Mouse (Mus musculus) layer of hippocampus, adult 8-10 months (tissue): ENCODE results near the gene Timm50. TPM values are rescaled to one million over a fixed set of nuclear protein-coding genes. Genes with fewer than 3 reads are reported as not detected.
A peak's percentile ranks its signal among the peaks of the same experiment; 100 is the strongest.

Experiments
- DNase-seq, 2 experiments: peaks; one replicate each; pipeline ENCODE4 v3.0.0; 2022; ENCODE audit warnings: low spot score in 2 of 2
- total RNA-seq, 4 experiments: library from RNA; stranded (reverse); gene quantifications; 2 replicates each; pipeline ENCODE4 v1.2.4; 2022

Timm50 gene
- 10 to 100 TPM; 41.2 to 54.2 (median 46.0) TPM for total RNA-seq

DNA sequence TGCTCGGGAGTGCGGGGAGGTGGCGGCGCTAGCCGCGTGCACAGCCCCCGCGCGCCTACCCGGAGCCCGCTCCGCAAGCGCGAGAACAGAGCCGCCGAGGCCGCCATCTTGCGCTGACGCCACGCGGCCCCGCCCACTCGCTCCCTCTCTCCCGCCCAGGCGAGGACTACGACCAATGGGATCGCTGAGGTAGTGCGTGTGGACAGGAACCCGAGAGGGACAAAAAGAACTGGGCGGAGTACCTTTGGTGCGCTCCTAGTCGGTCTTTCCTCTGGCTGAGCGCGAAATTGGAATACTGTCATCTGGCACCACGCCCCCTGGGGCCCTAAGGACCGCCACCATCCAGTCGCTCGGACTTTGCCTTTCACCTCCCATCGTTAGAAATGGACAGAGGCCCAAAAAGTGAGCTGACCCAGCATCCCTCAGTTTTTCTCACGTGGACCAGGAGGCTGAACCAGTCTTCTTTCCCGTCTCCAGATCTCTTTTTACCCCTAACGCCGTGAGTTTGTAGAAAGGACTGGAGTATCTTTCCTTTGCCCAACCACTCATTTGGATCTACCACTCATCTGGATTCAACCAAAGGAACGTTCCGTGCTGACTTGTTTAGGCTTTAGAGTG lies at the start of gene Timm50:
Timm50 (minus strand) TSS at position 147 of the 618 bp plus-strand sequence.
- peak; percentile 97 to 98 for DNase-seq

DNA sequence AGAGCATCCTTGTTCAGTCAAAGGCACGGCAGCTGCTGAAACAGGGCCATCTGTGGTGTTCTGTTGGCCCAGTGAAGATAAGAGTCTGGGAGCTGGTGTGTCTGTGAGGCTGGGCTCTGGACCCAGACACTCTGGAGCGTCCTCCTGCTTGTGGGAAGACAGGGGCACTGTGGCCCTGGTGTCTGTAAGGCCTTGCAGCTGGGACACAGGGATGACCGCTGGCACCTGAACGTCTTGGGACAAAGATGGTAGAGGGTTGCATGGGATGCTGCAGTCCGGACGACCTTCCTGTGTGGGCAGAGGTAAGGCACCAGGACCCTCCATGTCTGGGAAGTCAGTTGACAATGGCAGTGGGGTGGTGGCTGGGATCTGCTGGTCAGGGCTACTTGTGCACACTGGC lies 48.4 kb upstream of the Timm50 start:
- no peak for DNase-seq

DNA sequence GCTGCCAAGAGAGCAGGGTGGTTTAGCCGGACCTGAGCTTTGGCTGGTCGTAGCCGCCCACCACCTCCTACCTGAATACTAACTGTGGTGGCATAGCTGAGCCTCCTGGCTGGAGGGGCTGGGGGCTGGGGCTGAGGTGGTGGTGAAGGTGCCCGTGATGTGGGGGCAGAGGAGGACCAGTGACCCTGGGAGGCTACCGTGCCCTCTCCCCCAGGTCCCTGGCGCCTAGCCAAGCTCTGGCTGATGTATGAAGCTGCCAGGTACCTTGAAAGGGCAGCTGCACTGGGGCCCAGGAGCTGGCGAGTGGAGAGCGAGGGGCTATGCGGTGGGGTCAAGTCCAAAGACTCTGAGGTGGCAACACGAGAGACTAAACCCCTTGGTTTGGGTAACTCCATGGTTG lies 48.0 kb upstream of the Timm50 start:
- no peak for DNase-seq

DNA sequence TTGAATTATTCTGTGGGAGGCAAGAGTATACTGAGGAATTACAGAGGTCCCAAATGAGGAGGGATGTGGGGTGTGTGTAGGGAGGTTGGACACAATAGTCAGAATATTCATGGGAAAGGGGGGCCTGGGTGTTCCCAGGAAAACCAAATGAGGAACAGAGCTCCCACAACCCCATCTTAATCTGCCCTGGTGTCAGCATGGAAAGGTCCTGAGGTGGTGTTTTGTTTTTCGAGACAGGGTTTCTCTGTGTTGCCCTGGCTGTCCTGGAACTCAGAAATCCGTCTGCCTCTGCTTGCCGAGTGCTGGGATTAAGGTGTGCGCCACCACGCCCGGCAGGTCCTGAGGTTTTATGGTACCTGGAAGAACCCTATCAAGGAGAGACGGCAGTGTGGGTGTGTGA lies 46.6 kb upstream of the Timm50 start:
- no peak for DNase-seq

DNA sequence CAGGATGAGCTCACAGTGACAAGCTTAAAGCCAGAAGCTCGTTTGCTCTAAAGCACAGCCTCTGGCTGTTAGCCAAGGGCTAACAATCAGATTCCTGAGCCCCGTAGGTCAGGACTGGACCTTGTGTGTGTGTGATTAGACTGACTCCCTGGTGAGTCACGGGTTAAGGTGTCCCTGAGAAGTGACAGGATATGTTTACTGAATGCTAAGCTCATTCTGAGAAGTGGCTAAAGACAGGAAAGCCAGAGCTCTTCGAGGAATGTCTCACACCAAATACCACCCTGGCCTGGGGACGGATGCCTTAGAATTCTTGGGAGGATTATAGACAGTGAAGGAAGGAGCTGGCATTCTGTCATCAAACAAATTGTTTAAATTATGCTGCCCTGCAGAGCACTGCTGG lies 46.1 kb upstream of the Timm50 start:
- DNase-seq: no peak

DNA sequence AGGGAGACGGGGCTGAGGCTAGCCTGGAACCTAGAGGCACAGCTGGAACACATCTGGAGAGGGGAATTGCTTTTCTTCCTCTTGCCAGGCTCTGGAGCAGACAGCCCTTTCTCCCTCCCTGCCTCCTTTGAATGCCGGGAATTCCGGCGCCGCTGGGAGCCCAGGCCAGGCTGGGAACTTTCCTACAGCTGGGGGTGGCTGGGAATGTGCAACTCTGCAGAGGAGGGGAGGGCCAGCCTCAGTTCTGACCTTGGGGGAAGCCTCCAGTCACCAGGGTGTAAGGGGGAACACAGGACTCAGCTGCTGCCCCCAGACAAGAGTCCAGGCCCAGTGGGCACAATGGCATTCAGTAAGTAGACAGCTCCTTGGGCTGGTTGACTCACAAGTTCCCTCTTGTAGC lies 45.1 kb upstream of the Timm50 start:
- DNase-seq: no peak

DNA sequence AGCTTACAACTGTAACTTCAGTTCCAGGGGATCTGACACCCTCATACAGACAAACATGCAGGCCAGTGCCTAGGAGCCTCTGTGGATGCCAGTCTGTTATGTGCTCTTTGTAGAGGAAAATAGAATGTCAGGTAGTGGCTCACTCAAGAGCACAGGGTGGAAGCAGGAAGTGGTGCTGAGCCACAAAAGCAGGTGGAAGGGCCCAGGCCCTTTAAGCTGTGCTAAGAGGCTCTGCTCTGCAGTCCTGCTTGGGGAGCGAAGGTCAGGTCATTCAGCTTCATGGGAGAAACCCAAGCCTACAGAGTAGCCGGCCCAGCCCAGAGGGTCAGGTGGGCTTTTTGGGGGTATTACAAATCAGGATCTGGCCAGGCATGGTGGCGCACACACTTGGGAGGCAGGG lies 43.3 kb upstream of the Timm50 start:
- no peak for DNase-seq

DNA sequence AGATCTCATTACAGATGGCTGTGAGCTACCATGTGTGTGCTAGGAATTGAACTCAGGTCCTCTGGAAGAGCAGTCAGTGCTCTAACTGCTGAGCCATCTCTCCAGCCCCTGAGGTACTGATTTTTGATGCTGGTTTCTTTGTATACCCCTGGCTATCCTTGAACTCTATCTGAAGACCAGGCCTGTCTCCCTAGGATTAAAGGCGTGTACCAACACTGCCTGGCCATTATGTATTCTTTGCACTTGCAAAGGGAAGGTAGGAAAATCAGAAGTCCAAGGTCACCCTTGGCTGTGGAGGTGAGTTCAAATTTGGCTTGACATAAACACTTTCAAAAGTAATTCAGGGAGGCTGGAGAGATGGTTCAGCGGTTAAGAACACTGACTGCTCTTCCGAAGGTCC lies 42.7 kb upstream of the Timm50 start:
- DNase-seq: no peak

DNA sequence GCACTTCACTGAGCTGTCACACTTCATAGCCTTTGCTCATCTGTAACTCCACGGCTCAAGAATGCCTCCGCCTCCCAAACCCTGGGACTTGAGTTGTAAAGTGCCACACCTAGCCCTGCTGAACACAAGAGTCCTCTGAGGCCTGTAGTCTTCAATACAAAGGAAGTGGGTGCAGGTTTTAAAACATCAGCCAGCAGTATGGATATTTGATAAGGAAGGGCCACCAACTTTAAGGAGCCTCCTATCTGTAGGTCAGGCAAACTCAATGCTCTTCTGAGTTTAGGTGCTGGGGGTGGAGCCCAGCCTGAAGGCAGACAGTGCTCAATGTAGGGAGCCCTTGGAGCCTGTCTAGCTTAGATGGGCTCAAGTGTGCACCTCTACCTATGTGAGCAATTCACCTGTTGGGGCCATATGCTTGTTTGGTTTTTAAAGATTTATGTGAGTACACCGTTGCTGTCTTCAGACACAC lies 42.3 kb upstream of the Timm50 start:
- DNase-seq: no peak

DNA sequence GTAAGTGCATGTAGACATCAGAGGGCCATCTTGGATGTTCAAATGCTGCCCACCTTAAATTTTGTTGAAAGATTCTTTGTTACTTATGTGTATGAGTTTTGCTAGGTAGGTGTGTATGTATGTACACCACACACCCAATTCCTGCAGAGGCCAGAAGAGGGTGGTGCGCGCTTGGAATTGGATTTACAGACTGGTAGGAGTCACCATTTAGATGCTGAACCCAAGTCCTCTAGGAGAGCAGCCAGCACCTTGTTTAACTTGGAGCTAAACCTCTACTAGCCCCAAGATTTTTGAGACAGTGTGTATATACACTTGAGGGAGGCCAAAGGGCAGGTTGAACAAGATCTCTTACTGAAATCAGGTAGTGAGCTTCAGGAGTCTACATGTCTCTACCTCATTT lies 41.4 kb upstream of the Timm50 start:
- DNase-seq: no peak

DNA sequence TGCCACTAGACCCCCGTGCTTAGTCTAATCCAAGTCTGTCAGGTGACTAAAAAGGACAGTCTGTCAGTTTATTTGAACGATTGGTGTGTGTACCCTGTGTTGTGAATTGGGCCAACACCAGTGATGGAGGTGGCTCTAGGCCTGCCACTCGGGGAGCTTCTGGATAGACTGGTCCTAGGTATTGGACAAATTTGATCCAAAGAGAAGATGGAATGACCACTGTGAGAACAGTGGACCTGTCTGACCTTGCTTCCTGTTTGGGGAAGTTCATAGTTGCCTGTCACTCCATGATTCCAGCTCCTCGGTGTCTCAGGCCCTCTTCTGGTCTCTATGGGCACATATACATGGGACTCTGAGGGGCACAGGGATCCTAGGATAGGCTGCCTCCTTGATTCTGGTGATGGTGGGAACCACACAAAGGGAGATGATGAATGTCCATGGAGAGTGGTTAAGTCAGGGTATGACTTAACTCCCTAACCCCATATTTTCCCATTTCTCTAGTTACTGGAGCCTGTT lies 39.9 kb upstream of the Timm50 start:
- DNase-seq: no peak

DNA sequence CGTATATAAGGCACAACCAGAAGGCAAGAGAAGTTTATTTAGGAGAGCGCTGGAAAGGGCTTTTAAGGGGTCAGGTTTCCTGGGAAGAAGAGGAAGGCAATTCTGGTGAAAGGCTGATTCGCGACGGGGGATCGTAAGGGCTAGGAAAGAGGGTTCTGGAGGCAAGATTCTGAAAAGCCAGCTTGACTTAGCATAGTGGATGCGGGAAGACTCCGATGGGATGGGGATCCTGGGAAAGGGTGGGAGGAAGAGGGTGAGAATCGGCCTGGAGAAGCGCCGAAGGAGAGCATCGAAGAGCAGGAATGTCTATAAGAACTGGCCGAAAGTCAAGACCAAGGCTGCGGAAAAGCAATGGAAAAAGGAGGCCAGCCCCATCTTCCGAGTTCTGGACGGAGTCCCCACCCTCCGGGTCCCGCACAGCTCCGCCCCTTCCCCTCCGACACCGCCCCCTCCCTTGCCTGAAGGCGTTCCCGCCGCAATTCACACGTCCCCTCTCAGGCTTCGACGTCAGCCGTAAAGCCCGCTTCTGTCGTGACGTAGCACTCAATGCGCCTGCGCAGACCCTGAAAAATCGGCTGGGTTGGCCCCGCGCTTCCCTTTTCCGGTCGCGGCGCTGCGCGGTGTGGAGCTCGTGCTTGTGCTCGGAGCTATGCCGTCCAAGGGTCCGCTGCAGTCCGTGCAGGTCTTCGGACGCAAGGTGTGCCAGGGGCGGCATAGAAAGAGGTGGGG lies 38.4 kb upstream of the Timm50 start, which contains the start of gene Rps16:
Rps16 (plus strand) TSS at position 498 of the 729 bp plus-strand sequence.
- DNase-seq: peak; percentile 96 to 97

DNA sequence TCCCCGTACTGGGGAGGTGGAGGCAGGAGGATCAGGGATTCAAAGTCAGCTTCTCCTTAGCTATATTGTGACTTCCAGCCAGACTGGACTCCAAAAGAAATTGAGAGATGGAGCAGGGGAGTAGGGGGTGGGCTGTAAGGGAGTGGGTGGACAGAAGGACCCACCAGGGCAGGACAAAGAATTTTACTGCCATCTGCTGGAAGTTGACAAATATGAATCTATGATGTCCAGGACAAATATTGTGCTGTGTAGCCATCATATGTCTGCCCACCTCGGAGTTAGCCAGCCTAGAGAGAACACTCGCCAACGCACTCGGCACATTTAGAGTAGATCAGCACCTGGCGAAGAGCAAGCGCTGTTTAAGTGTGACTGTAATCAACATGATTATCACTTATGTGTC lies 36.7 kb upstream of the Timm50 start:
- DNase-seq: no peak

DNA sequence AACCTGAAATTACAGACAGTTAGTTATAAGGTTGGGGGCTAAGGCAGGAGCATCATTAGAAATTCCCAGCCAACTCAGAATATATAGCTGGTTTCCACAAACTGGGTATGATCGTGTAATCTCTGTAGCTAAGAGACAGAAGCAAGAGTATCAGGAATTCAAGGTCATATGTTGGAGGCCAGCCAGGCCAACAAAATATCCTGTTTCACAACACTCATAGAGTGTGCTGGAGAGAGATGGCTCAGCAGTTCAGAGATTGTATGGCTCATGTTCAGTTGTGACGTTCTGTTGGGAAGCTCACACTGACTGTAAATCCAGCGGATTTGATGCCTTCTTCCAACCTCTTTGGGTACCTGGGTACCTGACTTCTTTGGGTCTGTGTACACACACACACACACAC lies 35.9 kb upstream of the Timm50 start:
- no peak for DNase-seq

DNA sequence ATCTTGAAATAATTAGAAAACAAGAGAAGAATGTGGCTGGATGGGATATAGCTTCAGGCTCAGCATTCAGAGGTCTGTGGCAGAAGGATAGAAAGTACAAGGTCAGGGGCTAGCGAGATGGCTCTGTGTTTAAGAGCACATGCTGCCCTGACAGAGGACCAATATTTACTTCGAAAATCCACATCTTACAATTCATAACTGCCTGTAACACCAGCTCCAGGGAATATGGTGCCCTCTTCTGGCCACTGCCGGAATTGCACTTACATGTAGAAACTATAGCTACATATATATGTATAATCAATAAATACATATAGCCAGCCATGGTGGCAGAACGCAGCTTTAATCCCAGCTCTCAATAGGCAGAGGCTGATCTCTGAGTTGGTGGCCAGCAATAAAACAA lies 32.8 kb upstream of the Timm50 start:
- peak in 1 of 2 experiments; percentile 65 for DNase-seq

DNA sequence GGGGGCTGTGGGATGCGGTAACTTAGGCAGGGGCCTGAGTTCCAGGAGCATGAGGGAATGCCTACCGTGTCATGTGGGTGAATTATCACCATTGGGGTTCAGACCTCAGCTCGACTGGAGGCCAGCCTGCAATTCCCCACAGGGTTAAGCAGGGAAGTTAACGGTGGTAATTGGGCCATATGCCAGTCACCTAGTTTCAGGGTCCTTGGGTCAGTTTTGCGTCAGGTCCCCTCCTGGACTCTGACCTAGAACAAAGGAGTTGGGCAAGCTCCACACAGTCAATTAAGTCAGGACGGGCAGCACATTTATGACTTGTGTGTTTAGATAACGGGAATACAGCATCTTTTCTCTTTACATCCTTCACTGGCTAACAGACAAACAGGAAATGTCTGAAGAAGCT lies 29.5 kb upstream of the Timm50 start:
- no peak for DNase-seq

DNA sequence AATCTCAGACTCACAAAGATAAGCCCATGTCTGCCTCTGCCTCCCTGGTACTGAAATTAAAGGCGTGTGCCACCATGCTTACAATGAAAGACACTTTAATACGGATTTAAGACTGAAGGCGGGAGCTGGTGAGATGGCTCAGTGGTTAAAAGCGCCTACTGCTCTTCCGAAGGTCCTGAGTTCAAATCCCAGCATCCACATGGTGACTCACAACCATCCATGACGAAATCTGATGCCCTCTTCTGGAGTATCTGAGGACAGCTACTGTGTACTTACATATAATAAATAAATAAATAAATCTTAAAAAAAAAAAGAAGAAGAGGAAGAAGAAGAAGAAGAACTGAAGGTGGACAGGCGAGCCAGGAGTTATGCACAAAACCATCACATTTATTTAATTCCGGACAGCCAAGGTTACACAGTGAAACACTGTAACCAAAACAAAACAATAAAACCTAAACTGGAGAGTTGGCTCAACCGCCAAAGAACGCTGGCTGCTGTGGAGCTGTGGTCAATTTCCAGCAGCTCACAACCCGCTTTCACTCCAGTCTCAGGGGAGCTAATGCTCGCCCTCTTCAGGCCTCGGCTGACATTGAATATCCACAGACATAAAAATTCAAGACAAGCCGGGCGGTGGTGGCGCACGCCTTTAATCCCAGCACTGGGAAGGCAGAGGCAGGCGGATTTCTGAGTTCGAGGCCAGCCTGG lies 27.5 kb upstream of the Timm50 start:
- DNase-seq: peak in 1 of 2 experiments; percentile 30

DNA sequence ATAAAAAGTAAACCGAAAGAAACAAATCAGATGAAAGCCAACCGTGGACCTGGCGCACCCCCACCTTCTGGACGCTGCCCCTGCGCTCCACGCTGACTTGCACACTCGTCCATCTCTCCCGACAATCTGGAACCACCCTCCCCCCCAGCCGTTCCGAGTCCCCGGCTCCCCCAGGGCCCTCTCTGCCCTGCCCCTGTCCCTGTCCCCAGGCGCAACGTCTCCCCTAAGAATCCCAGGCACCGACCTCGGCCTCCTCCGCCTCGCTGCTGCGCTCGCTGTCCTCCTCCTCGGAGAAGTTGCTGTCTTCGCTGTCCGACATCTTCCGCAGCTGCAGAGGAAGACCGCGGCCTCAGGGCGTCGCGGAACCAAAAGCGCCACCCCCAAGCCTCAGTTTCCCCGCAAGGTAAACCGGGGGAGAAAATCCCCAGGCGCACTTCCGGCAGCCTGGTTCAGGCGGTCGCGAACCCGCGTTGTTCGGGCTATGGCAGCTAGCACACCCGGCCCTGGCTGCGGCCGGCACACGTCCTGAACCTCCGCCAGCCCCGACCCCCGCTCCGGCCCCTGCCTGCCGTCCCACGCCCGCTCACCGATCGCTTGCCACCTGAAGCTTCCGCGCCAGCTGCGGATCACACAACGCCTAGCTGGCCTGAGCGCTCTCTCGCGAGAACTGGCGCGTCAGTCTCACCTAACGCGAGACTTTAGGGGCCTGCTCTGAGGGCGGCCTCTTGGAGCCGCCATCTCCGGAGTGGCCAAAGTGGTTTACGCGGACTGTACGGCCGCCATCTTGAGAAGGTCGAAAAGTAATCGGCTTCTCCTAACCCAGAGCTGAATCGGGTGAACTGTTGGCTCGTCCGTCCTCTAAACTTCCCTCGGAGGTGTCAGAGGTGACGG lies 26.5 kb upstream of the Timm50 start, which contains the start of gene Supt5:
Supt5 (minus strand) TSS at position 639 of the 891 bp plus-strand sequence.
- DNase-seq: peak; percentile 96 to 97

DNA sequence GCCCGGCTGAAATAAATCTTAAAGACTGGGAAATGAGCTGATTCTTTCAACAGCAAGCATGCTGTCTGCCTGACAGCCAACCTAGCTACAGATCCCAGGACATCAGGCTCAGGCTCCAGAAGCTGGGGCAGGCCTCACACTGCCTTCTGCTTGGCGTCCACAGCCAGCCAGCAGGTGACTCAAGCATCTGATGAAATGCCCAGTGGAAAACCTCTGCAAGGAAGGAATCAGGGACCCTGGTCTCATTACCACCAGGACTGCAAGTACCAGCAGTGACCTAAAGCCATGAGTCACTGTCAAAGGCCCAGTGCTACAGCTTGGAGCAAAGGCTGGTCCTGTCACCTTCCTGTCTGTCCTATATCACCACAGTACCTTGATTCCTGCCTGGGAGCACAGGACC lies 23.6 kb upstream of the Timm50 start:
- DNase-seq: no peak

DNA sequence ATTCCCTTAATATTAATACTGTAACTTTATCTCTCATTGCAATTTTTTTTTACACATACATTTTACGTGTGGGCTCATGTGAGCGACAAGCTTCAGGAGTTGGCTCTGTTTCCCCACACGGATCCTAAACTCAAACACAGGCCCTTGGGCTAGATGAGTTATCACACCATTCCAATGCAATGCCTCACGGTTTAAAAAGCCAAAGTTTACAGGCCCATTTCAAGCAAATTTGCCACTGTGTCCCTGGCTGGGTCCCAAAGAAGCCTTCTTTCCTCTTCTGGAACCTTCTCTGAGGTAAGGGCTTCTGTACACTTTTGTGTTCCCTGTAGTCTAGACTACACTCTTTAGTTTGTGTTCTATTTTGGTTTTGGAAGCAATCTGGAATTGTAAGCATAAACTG lies 22.7 kb upstream of the Timm50 start:
- no peak for DNase-seq

DNA sequence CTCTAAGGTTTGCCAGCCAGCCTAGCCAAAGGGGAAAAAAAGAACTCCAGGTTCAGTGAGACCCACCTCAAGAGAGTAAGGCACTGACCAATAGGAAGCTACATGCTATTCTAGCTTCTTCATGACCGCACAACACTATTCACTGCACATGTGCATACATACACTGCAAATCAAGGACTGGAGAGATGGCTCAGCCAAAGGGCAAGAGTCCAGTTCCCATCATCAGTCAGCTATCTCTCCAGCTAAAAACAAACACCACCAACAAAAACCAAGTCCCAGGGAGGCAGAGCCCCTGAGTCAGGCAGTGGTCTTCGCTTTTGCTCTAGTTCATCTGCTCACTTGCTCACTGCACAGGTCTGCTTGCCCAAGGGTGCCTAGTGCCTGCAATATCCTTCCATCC lies 16.4 kb upstream of the Timm50 start:
- no peak for DNase-seq
